Mouse (Mus musculus): ENCODE results near the gene Fam107b.

DNA sequence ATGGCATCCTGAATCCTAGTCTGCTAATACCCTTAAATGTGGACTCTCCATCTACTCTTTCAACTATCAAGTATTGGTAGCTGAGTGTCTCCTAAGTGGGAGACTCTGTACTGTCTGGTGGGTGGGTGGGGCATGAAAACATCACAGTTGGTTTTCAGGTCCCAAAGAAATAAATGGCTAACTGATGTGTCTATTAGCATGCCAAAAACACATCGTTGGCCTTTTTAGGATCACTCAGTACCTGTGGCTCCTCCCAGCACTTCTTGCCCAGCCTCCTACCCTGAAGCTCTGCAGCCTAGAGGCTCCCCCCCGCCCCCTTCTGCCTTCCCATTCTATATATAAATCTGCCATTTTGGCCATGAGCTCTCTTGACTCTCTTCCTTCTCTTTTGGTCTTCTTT, 99.4 kb downstream of the Fam107b start:
- TF ChIP-seq CTCF (IDR thresholded peaks at IDR 0.05; ENCODE audit: extremely low read depth, insufficient read length, insufficient replicate concordance, low read depth, low read length) (no peak), POLR2A (IDR thresholded peaks at IDR 0.05; ENCODE audit: low read depth, low read length) (no peak)

All from small intestine, adult 2 months (tissue).